Mouse (Mus musculus): ENCODE results near the gene Cntn1. TPM values are rescaled to one million over a fixed set of nuclear protein-coding genes. Genes with fewer than 3 reads are reported as not detected.

Gene Cntn1
- total and polyA plus RNA-seq, 2 experiments from 2014 or later: 112 to 192 TPM

DNA sequence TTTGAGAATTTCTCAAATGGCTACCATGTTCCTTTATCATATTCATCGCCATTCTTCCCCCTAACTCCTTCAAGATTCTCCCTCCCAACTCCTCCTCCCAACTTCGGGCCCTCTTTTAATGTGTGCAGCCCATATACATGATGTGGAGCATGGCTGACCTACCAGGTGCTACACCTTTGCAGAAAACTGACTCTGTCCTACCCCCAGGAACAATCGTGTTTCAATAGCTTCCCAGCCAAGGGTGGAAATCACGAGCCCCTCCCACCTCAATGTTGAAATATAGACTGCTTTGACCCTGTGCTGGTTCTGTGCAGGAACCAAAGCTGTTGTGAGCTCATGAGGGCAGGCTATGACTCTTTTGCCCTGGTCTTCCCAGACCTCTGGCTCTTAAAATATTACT lies 236.7 kb downstream of the Cntn1 start:
- ATAC-seq (no peak), DNase-seq (no peak)
- TF ChIP-seq CTCF (IDR thresholded peaks at IDR 0.05; ENCODE audit: low read depth): no peak
- Histone ChIP-seq H3K36me3 (ENCODE audit: insufficient read depth) (no peaks in the 10 kb centered on the region), H3K9ac (no peak overlapping the region), H3K4me3 (ENCODE audit: low read depth, low read length) (no peak overlapping the region), H3K4me2 (ENCODE audit: low read depth) (no peak overlapping the region), H3K27me3 (ENCODE audit: insufficient read depth, low read length) (no peaks in the 10 kb centered on the region), H3K9me3 (ENCODE audit: low read length) (no peaks in the 10 kb centered on the region), H3K27ac (ENCODE audit: low read depth, low read length) (no peak overlapping the region), H3K4me1 (ENCODE audit: insufficient read depth) (no peaks in the 10 kb centered on the region)
- WGBS: 93% methylated on average over 4 of the region's 4 CpGs

DNA sequence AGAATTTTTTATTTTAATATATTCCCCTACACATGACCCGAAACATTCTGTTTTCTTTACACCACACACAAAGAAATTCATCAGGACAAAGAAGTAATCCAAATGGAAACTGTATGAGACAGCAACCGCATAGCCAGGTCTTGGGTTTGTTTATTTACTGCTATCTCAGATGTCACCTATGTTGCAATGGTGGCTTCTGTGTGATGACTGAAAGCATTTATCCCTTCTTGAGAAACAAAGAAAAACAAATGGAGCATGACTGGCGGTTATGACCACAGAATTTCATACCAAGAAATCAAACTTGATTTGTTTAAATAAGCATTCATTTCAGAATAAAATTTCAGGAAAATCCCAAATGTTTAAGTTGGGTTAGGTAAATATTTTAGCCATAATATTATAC lies 245.5 kb downstream of the Cntn1 start:
- Histone ChIP-seq H3K4me2 (ENCODE audit: low read depth) (no peak overlapping the region), H3K36me3 (ENCODE audit: insufficient read depth) (peaks cover 3% of the 10 kb centered on the region; the same call in 1 of the 2 replicates), H3K9me3 (ENCODE audit: low read length) (no peaks in the 10 kb centered on the region), H3K9ac (no peak overlapping the region), H3K4me1 (ENCODE audit: insufficient read depth) (no peaks in the 10 kb centered on the region), H3K4me3 (ENCODE audit: low read depth, low read length) (no peak overlapping the region), H3K27me3 (ENCODE audit: insufficient read depth, low read length) (no peaks in the 10 kb centered on the region), H3K27ac (ENCODE audit: low read depth, low read length) (no peak overlapping the region)
- no peak for TF ChIP-seq CTCF (IDR thresholded peaks at IDR 0.05; ENCODE audit: low read depth)
- no peak for ATAC-seq
- WGBS: 87% methylated on average over 3 of the region's 3 CpGs
- DNase-seq: no peak

DNA sequence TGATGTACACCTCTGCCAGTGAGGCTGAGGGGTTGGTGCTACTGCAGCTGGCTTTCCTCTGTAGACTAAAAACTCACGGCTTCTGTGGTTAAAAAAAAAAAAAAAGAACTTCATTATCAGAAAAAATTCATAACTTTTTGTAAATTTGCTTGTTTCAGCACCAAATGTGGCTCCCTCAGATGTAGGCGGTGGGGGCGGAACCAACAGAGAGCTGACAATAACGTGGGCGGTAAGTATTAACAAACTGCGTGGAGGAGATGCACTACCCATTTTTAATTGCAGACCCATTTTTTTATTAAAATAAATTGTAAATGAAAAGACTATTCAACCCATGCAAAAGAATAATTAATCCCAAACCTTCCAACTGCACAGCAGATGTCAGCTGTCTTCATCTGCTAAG lies 251.8 kb downstream of the Cntn1 start:
- Histone ChIP-seq H3K9ac (no peak overlapping the region), H3K36me3 (ENCODE audit: insufficient read depth) (0 out of 2 replicates have a peak, but pooled peaks cover 3% of the 10 kb centered on the region), H3K4me2 (ENCODE audit: low read depth) (no peak overlapping the region), H3K27ac (ENCODE audit: low read depth, low read length) (no peak overlapping the region), H3K27me3 (ENCODE audit: insufficient read depth, low read length) (no peaks in the 10 kb centered on the region), H3K9me3 (ENCODE audit: low read length) (no peaks in the 10 kb centered on the region), H3K4me1 (ENCODE audit: insufficient read depth) (no peaks in the 10 kb centered on the region), H3K4me3 (ENCODE audit: low read depth, low read length) (no peak overlapping the region)
- 58% methylated on average over 6 of the region's 6 CpGs for WGBS
- DNase-seq (no peak), ATAC-seq (no peak)
- no peak for TF ChIP-seq CTCF (IDR thresholded peaks at IDR 0.05; ENCODE audit: low read depth)

DNA sequence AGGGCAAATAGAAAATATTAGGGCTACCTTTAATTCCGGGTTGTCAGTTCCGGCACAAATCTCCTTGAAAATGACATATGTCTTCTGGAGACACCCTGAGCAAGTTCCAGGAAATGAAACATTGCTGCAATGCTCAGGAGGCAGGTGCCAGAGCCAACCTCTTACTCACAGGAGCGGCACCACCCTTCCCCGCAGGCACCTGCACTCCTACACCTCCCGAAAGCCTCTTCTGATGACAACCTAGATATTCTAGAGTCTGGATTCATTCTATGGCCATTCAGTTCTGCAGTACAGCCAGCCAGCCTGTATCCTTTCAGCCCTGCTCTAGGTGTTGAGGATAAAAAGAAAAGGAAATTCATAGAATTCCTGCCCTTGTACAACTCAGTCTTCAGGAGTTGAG lies 253.3 kb downstream of the Cntn1 start:
- H3K4me2 ChIP-seq (ENCODE audit: low read depth): no peak overlapping the region
- H3K9me3 ChIP-seq (ENCODE audit: low read length): no peaks in the 10 kb centered on the region
- no peaks in the 10 kb centered on the region for H3K27me3 ChIP-seq (ENCODE audit: insufficient read depth, low read length)
- DNase-seq (no peak), ATAC-seq (no peak)
- H3K9ac ChIP-seq: no peak overlapping the region
- H3K4me1 ChIP-seq (ENCODE audit: insufficient read depth): no peaks in the 10 kb centered on the region
- H3K36me3 ChIP-seq (ENCODE audit: insufficient read depth): 0 out of 2 replicates have a peak, but pooled peaks cover 3% of the 10 kb centered on the region
- no peak overlapping the region for H3K27ac ChIP-seq (ENCODE audit: low read depth, low read length)
- no peak overlapping the region for H3K4me3 ChIP-seq (ENCODE audit: low read depth, low read length)
- WGBS: 87% methylated on average over 5 of the region's 5 CpGs
- no peak for TF ChIP-seq CTCF (IDR thresholded peaks at IDR 0.05; ENCODE audit: low read depth)

DNA sequence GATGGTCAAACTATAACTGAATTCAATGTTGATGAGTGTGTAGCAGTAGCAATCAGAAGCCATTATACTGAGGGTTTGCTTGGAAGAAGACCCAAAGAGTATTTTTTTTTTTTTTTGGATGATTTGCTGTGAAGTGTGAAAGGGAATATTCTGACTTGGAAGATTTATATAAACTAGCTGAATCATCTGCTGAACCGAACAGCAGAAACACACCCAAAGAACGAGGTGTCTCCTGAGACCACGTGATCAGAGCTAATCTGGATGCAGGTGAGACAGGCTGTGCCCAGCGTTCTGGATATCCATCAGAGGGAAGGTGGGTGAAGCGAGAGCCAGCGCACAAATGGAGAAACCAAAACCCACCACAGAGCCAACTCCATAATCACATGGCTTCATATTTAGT lies 271.0 kb downstream of the Cntn1 start:
- no peak for TF ChIP-seq CTCF (IDR thresholded peaks at IDR 0.05; ENCODE audit: low read depth)
- ATAC-seq: no peak
- H3K4me1 ChIP-seq (ENCODE audit: insufficient read depth): no peaks in the 10 kb centered on the region
- no peak overlapping the region for H3K4me3 ChIP-seq (ENCODE audit: low read depth, low read length)
- peak; percentile 24 for DNase-seq
- H3K9me3 ChIP-seq (ENCODE audit: low read length): no peaks in the 10 kb centered on the region
- H3K4me2 ChIP-seq (ENCODE audit: low read depth): no peak overlapping the region
- H3K27me3 ChIP-seq (ENCODE audit: insufficient read depth, low read length): no peaks in the 10 kb centered on the region
- H3K36me3 ChIP-seq (ENCODE audit: insufficient read depth): peaks cover 7% of the 10 kb centered on the region; the same call in 1 of the 2 replicates
- 74% methylated on average over 6 of the region's 6 CpGs for WGBS
- H3K9ac ChIP-seq: no peak overlapping the region
- H3K27ac ChIP-seq (ENCODE audit: low read depth, low read length): no peak overlapping the region

DNA sequence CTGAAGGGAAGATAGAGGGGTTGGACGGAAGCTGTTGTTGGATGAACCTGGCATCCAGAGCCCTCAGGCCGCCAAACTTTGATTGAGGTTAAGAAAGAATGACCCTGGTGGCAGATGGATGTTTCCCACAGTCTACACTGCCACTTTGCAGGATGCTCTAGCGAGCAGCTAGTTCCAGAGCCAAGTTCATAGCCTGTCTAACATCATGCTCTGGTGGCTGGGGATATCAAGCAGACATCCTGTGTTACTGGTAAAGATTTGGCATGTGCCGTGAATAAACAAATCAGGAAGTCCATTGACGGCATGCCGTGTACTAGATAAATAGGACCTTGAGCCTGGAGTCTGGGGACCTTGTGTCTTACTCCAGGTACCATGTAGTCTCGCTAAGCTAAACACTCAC lies 276.1 kb downstream of the Cntn1 start:
- Histone ChIP-seq H3K9me3 (ENCODE audit: low read length) (no peaks in the 10 kb centered on the region), H3K4me2 (ENCODE audit: low read depth) (no peak overlapping the region), H3K9ac (no peak overlapping the region), H3K27me3 (ENCODE audit: insufficient read depth, low read length) (no peaks in the 10 kb centered on the region), H3K4me3 (ENCODE audit: low read depth, low read length) (no peak overlapping the region), H3K27ac (ENCODE audit: low read depth, low read length) (no peak overlapping the region), H3K36me3 (ENCODE audit: insufficient read depth) (no peaks in the 10 kb centered on the region), H3K4me1 (ENCODE audit: insufficient read depth) (no peaks in the 10 kb centered on the region)
- DNase-seq: no peak
- ATAC-seq: no peak
- WGBS: 84% methylated on average over 7 of the region's 7 CpGs
- TF ChIP-seq CTCF (IDR thresholded peaks at IDR 0.05; ENCODE audit: low read depth): no peak

DNA sequence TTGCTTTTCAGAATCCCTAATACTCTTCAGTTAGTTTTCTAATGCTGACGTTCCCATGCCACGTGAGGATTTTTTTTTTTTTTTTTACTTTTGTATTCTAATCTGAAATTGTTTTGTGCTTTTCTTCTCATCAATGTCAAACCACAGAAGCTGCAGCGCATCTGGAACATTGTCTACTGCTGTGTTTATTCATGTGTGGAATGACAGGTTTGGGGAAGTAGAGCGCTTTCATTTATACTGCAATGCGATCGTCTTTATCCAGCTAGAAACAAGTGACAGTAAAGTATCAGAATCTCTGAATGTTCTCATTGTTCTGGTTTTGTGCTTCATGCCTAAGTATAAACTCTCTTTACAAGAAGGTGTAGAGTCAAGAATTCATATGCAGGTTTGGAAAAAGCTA lies 289.3 kb downstream of the Cntn1 start:
- no peaks in the 10 kb centered on the region for H3K36me3 ChIP-seq (ENCODE audit: insufficient read depth)
- no peak overlapping the region for H3K4me2 ChIP-seq (ENCODE audit: low read depth)
- no peaks in the 10 kb centered on the region for H3K4me1 ChIP-seq (ENCODE audit: insufficient read depth)
- H3K27ac ChIP-seq (ENCODE audit: low read depth, low read length): no peak overlapping the region
- no peak overlapping the region for H3K9ac ChIP-seq
- H3K9me3 ChIP-seq (ENCODE audit: low read length): no peaks in the 10 kb centered on the region
- TF ChIP-seq CTCF (IDR thresholded peaks at IDR 0.05; ENCODE audit: low read depth): no peak
- ATAC-seq: peak; percentile 36; the same call in 1 of the 2 replicates
- WGBS: 61% methylated on average over 6 of the region's 6 CpGs
- H3K27me3 ChIP-seq (ENCODE audit: insufficient read depth, low read length): no peaks in the 10 kb centered on the region
- DNase-seq: peak; percentile 6
- H3K4me3 ChIP-seq (ENCODE audit: low read depth, low read length): no peak overlapping the region

DNA sequence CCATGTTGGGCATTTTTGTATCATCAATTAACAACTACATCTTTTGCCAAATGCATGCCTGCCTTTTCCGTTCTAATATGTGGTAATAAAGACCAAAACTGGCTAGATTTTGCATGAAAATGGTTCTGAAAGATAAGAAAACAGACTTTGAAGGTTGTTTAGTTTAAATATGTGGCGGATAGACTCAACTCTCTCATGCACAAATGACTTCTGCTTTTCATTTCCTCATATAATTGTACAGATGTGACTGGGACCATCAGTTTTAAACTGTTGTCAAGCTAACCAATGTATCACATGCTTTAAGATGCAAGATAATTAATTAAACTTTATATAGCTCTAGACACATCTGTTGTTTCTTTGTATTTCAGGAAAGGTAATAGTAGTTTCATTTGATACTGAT lies 290.5 kb downstream of the Cntn1 start:
- Histone ChIP-seq H3K36me3 (ENCODE audit: insufficient read depth) (no peaks in the 10 kb centered on the region), H3K4me2 (ENCODE audit: low read depth) (no peak overlapping the region), H3K9ac (no peak overlapping the region), H3K9me3 (ENCODE audit: low read length) (no peaks in the 10 kb centered on the region), H3K27ac (ENCODE audit: low read depth, low read length) (no peak overlapping the region), H3K4me3 (ENCODE audit: low read depth, low read length) (no peak overlapping the region), H3K27me3 (ENCODE audit: insufficient read depth, low read length) (no peaks in the 10 kb centered on the region), H3K4me1 (ENCODE audit: insufficient read depth) (no peaks in the 10 kb centered on the region)
- no peak for TF ChIP-seq CTCF (IDR thresholded peaks at IDR 0.05; ENCODE audit: low read depth)
- WGBS: 85% methylated on average over 2 of the region's 2 CpGs
- DNase-seq (no peak), ATAC-seq (no peak)
